ENCODE assay signal across 19 mouse cellular contexts in genomic region chr4:135968271-135968869, GRCm38 (mm10). TPM values are rescaled to one million over a fixed set of nuclear protein-coding genes. Genes with fewer than 3 reads are reported as not detected.
DNase-seq lines count a peak whose midpoint lies in the region; ATAC-seq and TF ChIP-seq lines count a peak whose summit lies in the region.
"Had no signal": no experiment of that assay in that cellular context is flagged by ENCODE, and none has a peak within 500 bp of the region (broad histone marks: within the 10 kb centered on the region; RNA-seq: fewer than 3 reads in every experiment).

No protein-coding gene starts in this region.

- peaks cover 10% of the 10 kb centered on the region for H3K36me3 ChIP-seq in forebrain, embryonic 11.5 days (ENCODE audit: control insufficient read depth, insufficient read depth, low read length)
- H3K36me3 ChIP-seq in forebrain, embryonic 16.5 days (ENCODE audit: control insufficient read depth, insufficient read depth): peaks cover 25% of the 10 kb centered on the region
- peaks cover 50% of the 10 kb centered on the region for H3K36me3 ChIP-seq in E14TG2a.4 (ENCODE audit: insufficient read depth, low read length)
- peaks cover 61% of the 10 kb centered on the region for H3K36me3 ChIP-seq in embryonic facial prominence, embryonic 10.5 days (replicated peaks)

- H3K4me3 ChIP-seq in forebrain, embryonic 11.5 days (ENCODE audit: low read depth, low read length): no peak overlapping the region
- no peak overlapping the region for H3K4me3 ChIP-seq in forebrain, embryonic 16.5 days (replicated peaks; ENCODE audit: low read length)
- peak overlapping the region; percentile 39; the same call in 1 of the 2 replicates for H3K4me3 ChIP-seq in E14TG2a.4 (replicated peaks; ENCODE audit: low read length)
- peak overlapping the region; percentile 23 for H3K4me3 ChIP-seq in embryonic facial prominence, embryonic 10.5 days
- H3K4me3 ChIP-seq: embryonic facial prominence, embryonic 13.5 days; heart, embryonic 15.5 days; liver, embryonic 12.5 days had no signal

- peaks cover 11% of the 10 kb centered on the region for H3K4me1 ChIP-seq in forebrain, embryonic 11.5 days (replicated peaks; ENCODE audit: control insufficient read depth, insufficient read depth, low read length)
- H3K4me1 ChIP-seq in forebrain, embryonic 16.5 days (replicated peaks; ENCODE audit: control insufficient read depth, insufficient read depth, low read length): peaks cover 27% of the 10 kb centered on the region
- H3K4me1 ChIP-seq in E14TG2a.4 (replicated peaks; ENCODE audit: low read depth, low read length): peaks cover 78% of the 10 kb centered on the region
- H3K4me1 ChIP-seq in embryonic facial prominence, embryonic 10.5 days: peaks cover 47% of the 10 kb centered on the region

- DNase-seq in forebrain, embryonic 11.5 days (ENCODE audit: low spot score): peak; percentile 47
- DNase-seq in heart, postnatal 4 days: peak; percentile 29
- DNase-seq in heart, adult 9 months (ENCODE audit: low spot score in 2 of 2): no peak
- no peak for DNase-seq in embryonic facial prominence, embryonic 10.5 days (ENCODE audit: low spot score)
- DNase-seq in thymus, postnatal 36 days: no peak
- DNase-seq: adrenal gland, postnatal 25 days; cerebellum, adult 2 months; gastrocnemius, postnatal 36 days; kidney, adult 18-20 months; kidney, postnatal 10 days; lung, embryonic 14.5 days; lung, postnatal 36 days; right cerebral cortex, postnatal 25 days; thymus, adult 2 months had no signal

- no peaks in the 10 kb centered on the region for H3K9me3 ChIP-seq in forebrain, embryonic 11.5 days (ENCODE audit: control insufficient read depth, low read length)
- H3K9me3 ChIP-seq in forebrain, embryonic 16.5 days (ENCODE audit: control insufficient read depth, low read length): no peaks in the 10 kb centered on the region
- no peaks in the 10 kb centered on the region for H3K9me3 ChIP-seq in E14TG2a.4 (ENCODE audit: low read length)
- H3K9me3 ChIP-seq in embryonic facial prominence, embryonic 10.5 days: no peaks in the 10 kb centered on the region
- H3K9me3 ChIP-seq: embryonic facial prominence, embryonic 13.5 days; heart, embryonic 15.5 days; liver, embryonic 12.5 days had no signal

- no peak for ATAC-seq in forebrain, embryonic 11.5 days (replicated peaks; ENCODE audit: low FRiP score)
- ATAC-seq in forebrain, embryonic 16.5 days: no peak
- ATAC-seq: liver, embryonic 12.5 days had no signal

- no peak for TF ChIP-seq CTCF in E14TG2a.4 (conservative IDR thresholded peaks at IDR 0.05; ENCODE audit: low read length)

- H3K9ac ChIP-seq in forebrain, embryonic 11.5 days (ENCODE audit: low read length): no peak overlapping the region
- no peak overlapping the region for H3K9ac ChIP-seq in forebrain, embryonic 16.5 days (replicated peaks; ENCODE audit: low read depth, low read length)
- H3K9ac ChIP-seq: embryonic facial prominence, embryonic 13.5 days; heart, embryonic 15.5 days; liver, embryonic 12.5 days; lung, embryonic 14.5 days had no signal

- H3K27me3 ChIP-seq in forebrain, embryonic 11.5 days (ENCODE audit: control insufficient read depth, insufficient read depth, low read length): no peaks in the 10 kb centered on the region
- H3K27me3 ChIP-seq in forebrain, embryonic 16.5 days (replicated peaks; ENCODE audit: control insufficient read depth, insufficient read depth, low read length): no peaks in the 10 kb centered on the region
- H3K27me3 ChIP-seq in E14TG2a.4 (ENCODE audit: insufficient read depth, low read length): peaks cover 9% of the 10 kb centered on the region
- 0 out of 2 replicates have a peak, but pooled peaks cover 6% of the 10 kb centered on the region for H3K27me3 ChIP-seq in embryonic facial prominence, embryonic 10.5 days (replicated peaks; ENCODE audit: low read depth, poor library complexity, severe bottlenecking)
- H3K27me3 ChIP-seq: embryonic facial prominence, embryonic 13.5 days; heart, embryonic 15.5 days; liver, embryonic 12.5 days had no signal

- 84% methylated on average over 19 of the region's 19 CpGs for WGBS in forebrain, embryonic 11.5 days
- WGBS in forebrain, embryonic 16.5 days: 75% methylated on average over 19 of the region's 19 CpGs
- WGBS in embryonic facial prominence, embryonic 10.5 days: 68% methylated on average over 19 of the region's 19 CpGs

- H3K4me2 ChIP-seq in forebrain, embryonic 11.5 days (ENCODE audit: low read depth, low read length, severe bottlenecking): no peak overlapping the region
- H3K4me2 ChIP-seq in forebrain, embryonic 16.5 days (ENCODE audit: low read length): no peak overlapping the region
- H3K4me2 ChIP-seq: embryonic facial prominence, embryonic 13.5 days; heart, embryonic 15.5 days; liver, embryonic 12.5 days; lung, embryonic 14.5 days had no signal

- no peak overlapping the region for H3K27ac ChIP-seq in forebrain, embryonic 11.5 days (ENCODE audit: low read depth, low read length)
- no peak overlapping the region for H3K27ac ChIP-seq in forebrain, embryonic 16.5 days (ENCODE audit: low read length)
- H3K27ac ChIP-seq in embryonic facial prominence, embryonic 10.5 days (replicated peaks): no peak overlapping the region
- H3K27ac ChIP-seq: embryonic facial prominence, embryonic 13.5 days; heart, embryonic 15.5 days; liver, embryonic 12.5 days had no signal

RNA-seq across cellular contexts. Expression of gene Lypla2, which starts 4.1 kb away (rescaled TPM):
- polyA plus RNA-seq in forebrain, embryonic 11.5 days (2014; fragmentation: Nextera tagmentation; extraction: Ambion mirVana): 169 and 178 TPM in 2 replicates
- polyA plus RNA-seq in forebrain, embryonic 16.5 days (2015; fragmentation: Nextera tagmentation; extraction: Ambion mirVana): 169 and 197 TPM in 2 replicates
- total RNA-seq in heart, postnatal 4 days (2021): 10 to 100 TPM; 46.3 to 46.9 TPM
- 207 and 217 TPM in 2 replicates for polyA plus RNA-seq in embryonic facial prominence, embryonic 10.5 days (2016; fragmentation: Nextera tagmentation; extraction: Ambion mirVana)

RNA-seq across cellular contexts. Expression of gene Gale, which starts 4.8 kb away (rescaled TPM):
- polyA plus RNA-seq in forebrain, embryonic 11.5 days (2014; fragmentation: Nextera tagmentation; extraction: Ambion mirVana): 29.9 and 32.5 TPM in 2 replicates
- polyA plus RNA-seq in forebrain, embryonic 16.5 days (2015; fragmentation: Nextera tagmentation; extraction: Ambion mirVana): 34.7 and 44.1 TPM in 2 replicates
- 1 to 10 TPM; 7.6 to 9.8 TPM for total RNA-seq in heart, postnatal 4 days (2021)
- 39.7 and 40.2 TPM in 2 replicates for polyA plus RNA-seq in embryonic facial prominence, embryonic 10.5 days (2016; fragmentation: Nextera tagmentation; extraction: Ambion mirVana)

RNA-seq across cellular contexts. Expression of gene Pithd1, which starts 18.7 kb away (rescaled TPM):
- polyA plus RNA-seq in forebrain, embryonic 11.5 days (2014; fragmentation: Nextera tagmentation; extraction: Ambion mirVana): 64.9 and 67.6 TPM in 2 replicates
- 56.0 and 56.1 TPM in 2 replicates for polyA plus RNA-seq in forebrain, embryonic 16.5 days (2015; fragmentation: Nextera tagmentation; extraction: Ambion mirVana)
- total RNA-seq in heart, postnatal 4 days (2021): 10 to 100 TPM; 17.1 to 18.3 TPM
- 66.2 and 72.8 TPM in 2 replicates for polyA plus RNA-seq in embryonic facial prominence, embryonic 10.5 days (2016; fragmentation: Nextera tagmentation; extraction: Ambion mirVana)

RNA-seq across cellular contexts. Expression of gene Hmgcl, which starts 22.1 kb away (rescaled TPM):
- polyA plus RNA-seq in forebrain, embryonic 11.5 days (2014; fragmentation: Nextera tagmentation; extraction: Ambion mirVana): 55.9 and 59.9 TPM in 2 replicates
- polyA plus RNA-seq in forebrain, embryonic 16.5 days (2015; fragmentation: Nextera tagmentation; extraction: Ambion mirVana): 62.2 and 67.9 TPM in 2 replicates
- 10 to 100 TPM; 52.2 to 59.8 TPM for total RNA-seq in heart, postnatal 4 days (2021)
- polyA plus RNA-seq in embryonic facial prominence, embryonic 10.5 days (2016; fragmentation: Nextera tagmentation; extraction: Ambion mirVana): 64.3 and 68.6 TPM in 2 replicates

RNA-seq across cellular contexts. Expression of gene Fuca1, which starts 47.8 kb away (rescaled TPM):
- 42.3 and 49.2 TPM in 2 replicates for polyA plus RNA-seq in forebrain, embryonic 11.5 days (2014; fragmentation: Nextera tagmentation; extraction: Ambion mirVana)
- polyA plus RNA-seq in forebrain, embryonic 16.5 days (2015; fragmentation: Nextera tagmentation; extraction: Ambion mirVana): 52.9 and 58.8 TPM in 2 replicates
- total RNA-seq in heart, postnatal 4 days (2021): 10 to 100 TPM; 42.4 to 45.9 TPM
- 45.4 and 46.8 TPM in 2 replicates for polyA plus RNA-seq in embryonic facial prominence, embryonic 10.5 days (2016; fragmentation: Nextera tagmentation; extraction: Ambion mirVana)

Comparison
In these comparisons a context has a peak if more than half of its experiments do, and no peak if none do; other contexts are left out.
1. DNase-seq: peak in forebrain, embryonic 11.5 days (single experiment) and heart, postnatal 4 days (single experiment); none in heart, adult 9 months (0 of 2), embryonic facial prominence, embryonic 10.5 days (single experiment) and thymus, postnatal 36 days (0 of 2).
2. H3K4me3 ChIP-seq: peak in E14TG2a.4 (single experiment) and embryonic facial prominence, embryonic 10.5 days (single experiment); none in forebrain, embryonic 11.5 days (single experiment) and forebrain, embryonic 16.5 days (single experiment).